Mouse (Mus musculus) midbrain, embryonic 14.5 days (tissue): ENCODE results near the gene Ppy. TPM values are rescaled to one million over a fixed set of nuclear protein-coding genes. Genes with fewer than 3 reads are reported as not detected.

Experiments
- ATAC-seq: fragments of 200-750 bp; cut with Nextera tagmentation; 2 replicates; pipeline ENCODE4 v1.8.0; 2017; ENCODE audit warnings: moderate number of reproducible peaks, moderate library complexity; ENCODE audit not compliant: low FRiP score, low TSS enrichment
- DNase-seq: peaks from one replicate; pipeline ENCODE4 v3.0.0-alpha.2; 2015
- H3K27ac ChIP-seq: fragments of 300-500 bp; sonication (generic); replicated peaks from 2 replicates; pipeline ENCODE4 v1.5.1; 2014; ENCODE audit warnings: mild to moderate bottlenecking, low read depth, low read length, moderate library complexity
- H3K27me3 ChIP-seq: fragments of 300-500 bp; sonication (generic); 2 replicates; pipeline ENCODE4 v1.6.1; 2014; ENCODE audit warnings: low read length, control low read depth, mixed read lengths; ENCODE audit not compliant: control insufficient read depth, insufficient read depth
- H3K36me3 ChIP-seq: fragments of 300-500 bp; sonication (generic); 2 replicates; pipeline ENCODE4 v1.6.1; 2014; ENCODE audit warnings: low read length, control low read depth; ENCODE audit not compliant: control insufficient read depth, insufficient read depth
- H3K4me1 ChIP-seq: fragments of 300-500 bp; sonication (generic); 2 replicates; pipeline ENCODE4 v1.6.1; 2014; ENCODE audit warnings: mild to moderate bottlenecking, antibody characterized with exemption, low read length, control low read depth; ENCODE audit not compliant: control insufficient read depth, insufficient read depth
- H3K4me2 ChIP-seq: fragments of 300-500 bp; sonication (generic); 2 replicates; pipeline ENCODE4 v1.6.1; 2014; ENCODE audit warnings: mild to moderate bottlenecking, low read length, moderate library complexity
- H3K4me3 ChIP-seq: fragments of 300-500 bp; sonication (generic); replicated peaks from 2 replicates; pipeline ENCODE4 v1.5.1; 2014; ENCODE audit warnings: low read depth, low read length
- H3K9ac ChIP-seq: fragments of 300-500 bp; sonication (generic); replicated peaks from 2 replicates; pipeline ENCODE4 v1.6.1; 2014; ENCODE audit warnings: mild to moderate bottlenecking, low read length, moderate library complexity
- H3K9me3 ChIP-seq: fragments of 300-500 bp; sonication (generic); 2 replicates; pipeline ENCODE4 v1.6.1; 2016; ENCODE audit warnings: low read length, control low read depth, mixed read lengths; ENCODE audit not compliant: control insufficient read depth
- WGBS: fragments of 180-500 bp; shearing (Covaris S2); extraction: QIAGEN DNeasy Blood & Tissue Kit; methylation state at CpG from one replicate; pipeline ENCODE4 v1.1.7; 2014; 5-methylcytosine and 5-hydroxymethylcytosine counted together
- polyA plus RNA-seq: library from polyadenylated mRNA; unstranded; fragments of >200 nt; fragmentation: Nextera tagmentation; extraction: Ambion mirVana; gene quantifications from 2 replicates; pipeline ENCODE4 v1.2.1, GENCODE M21; 2014

Gene Ppy
- polyA plus RNA-seq, result not detected in 2 replicates

- H3K4me3 ChIP-seq, result no peak within 1 kb of the TSS
- 79% methylated on average over 4 of the region's 4 CpGs for WGBS
- H3K27ac ChIP-seq, result no peak within 1 kb of the TSS
- H3K36me3 ChIP-seq, result no peaks in the 10 kb centered on the region
- peaks cover 14% of the 10 kb centered on the region for H3K27me3 ChIP-seq
- DNase-seq (no peak), ATAC-seq (no peak)
- H3K4me2 ChIP-seq, result no peak within 1 kb of the TSS
- 0 out of 2 replicates have a peak, but pooled peaks cover 4% of the 10 kb centered on the region for H3K4me1 ChIP-seq
- H3K9me3 ChIP-seq, result no peaks in the 10 kb centered on the region
- H3K9ac ChIP-seq, result no peak within 1 kb of the TSS
These were observed at the start of gene Ppy for GRCm38 (mm10) chr11:102101219-102101618. Ppy (minus strand) TSS chr11:102101319.

GRCm38 (mm10) chr11:102147213-102147989, 46.3 kb upstream of the Ppy start:
- H3K36me3 ChIP-seq, result peaks cover 1% of the 10 kb centered on the region; the same call in 1 of the 2 replicates
- no peak overlapping the region for H3K4me3 ChIP-seq
- DNase-seq (no peak), ATAC-seq (no peak)
- H3K4me1 ChIP-seq, result 0 out of 2 replicates have a peak, but pooled peaks cover 3% of the 10 kb centered on the region
- no peak overlapping the region for H3K27ac ChIP-seq
- H3K9me3 ChIP-seq, result no peaks in the 10 kb centered on the region
- H3K9ac ChIP-seq, result no peak overlapping the region
- H3K4me2 ChIP-seq, result no peak overlapping the region
- peaks cover 54% of the 10 kb centered on the region for H3K27me3 ChIP-seq
- WGBS, result 9% methylated on average over 34 of the region's 34 CpGs

- H3K36me3 ChIP-seq, result no peaks in the 10 kb centered on the region
- ATAC-seq (no peak), DNase-seq (no peak)
- WGBS, result 11% methylated on average over 17 of the region's 17 CpGs
- no peak overlapping the region for H3K4me3 ChIP-seq
- 0 out of 2 replicates have a peak, but pooled peaks cover 3% of the 10 kb centered on the region for H3K4me1 ChIP-seq
- H3K9me3 ChIP-seq, result no peaks in the 10 kb centered on the region
- peaks cover 56% of the 10 kb centered on the region for H3K27me3 ChIP-seq
- no peak overlapping the region for H3K27ac ChIP-seq
- no peak overlapping the region for H3K4me2 ChIP-seq
- H3K9ac ChIP-seq, result no peak overlapping the region
These were observed 45.4 kb upstream of the Ppy start for GRCm38 (mm10) chr11:102146531-102146930.

- DNase-seq (no peak), ATAC-seq (no peak)
- peaks cover 56% of the 10 kb centered on the region for H3K27me3 ChIP-seq
- no peak overlapping the region for H3K9ac ChIP-seq
- WGBS, result 4% methylated on average over 16 of the region's 16 CpGs
- 0 out of 2 replicates have a peak, but pooled peaks cover 3% of the 10 kb centered on the region for H3K4me1 ChIP-seq
- H3K9me3 ChIP-seq, result no peaks in the 10 kb centered on the region
- H3K27ac ChIP-seq, result no peak overlapping the region
- no peaks in the 10 kb centered on the region for H3K36me3 ChIP-seq
- no peak overlapping the region for H3K4me3 ChIP-seq
- H3K4me2 ChIP-seq, result no peak overlapping the region
These were observed 44.9 kb upstream of the Ppy start for GRCm38 (mm10) chr11:102146005-102146404.

- 2% methylated on average over 50 of the region's 50 CpGs for WGBS
- no peak for ATAC-seq
These were observed 44.4 kb upstream of the Ppy start, which contains the start of gene Nags for GRCm38 (mm10) chr11:102145471-102146001. Nags (plus strand) TSS chr11:102145513.

GRCm38 (mm10) chr11:102144957-102145470, 43.9 kb upstream of the Ppy start:
- DNase-seq (no peak), ATAC-seq (no peak)
- 22% methylated on average over 13 of the region's 13 CpGs for WGBS
- Histone ChIP-seq H3K9ac (no peak overlapping the region), H3K4me1 (0 out of 2 replicates have a peak, but pooled peaks cover 3% of the 10 kb centered on the region), H3K27ac (no peak overlapping the region), H3K27me3 (peaks cover 56% of the 10 kb centered on the region), H3K9me3 (no peaks in the 10 kb centered on the region), H3K4me2 (peak overlapping the region; percentile 37), H3K4me3 (peak overlapping the region; percentile 14; the same call in 1 of the 2 replicates), H3K36me3 (no peaks in the 10 kb centered on the region)

More at GRCm38 (mm10) chr11:102145471-102146001, 44.4 kb upstream of the Ppy start, which contains the start of gene Nags:
- Histone ChIP-seq H3K36me3 (no peaks in the 10 kb centered on the region), H3K9me3 (no peaks in the 10 kb centered on the region), H3K4me3 (peak within 1 kb of the TSS; percentile 14; the same call in 1 of the 2 replicates), H3K27ac (no peak within 1 kb of the TSS), H3K9ac (no peak within 1 kb of the TSS), H3K27me3 (peaks cover 56% of the 10 kb centered on the region), H3K4me2 (peak within 1 kb of the TSS; percentile 37), H3K4me1 (0 out of 2 replicates have a peak, but pooled peaks cover 3% of the 10 kb centered on the region)
- no peak for DNase-seq

- H3K9me3 ChIP-seq, result no peaks in the 10 kb centered on the region
- peaks cover 39% of the 10 kb centered on the region for H3K27me3 ChIP-seq
- H3K36me3 ChIP-seq, result no peaks in the 10 kb centered on the region
- no peak overlapping the region for H3K4me2 ChIP-seq
- no peak overlapping the region for H3K9ac ChIP-seq
- 0 out of 2 replicates have a peak, but pooled peaks cover 3% of the 10 kb centered on the region for H3K4me1 ChIP-seq
- no peak overlapping the region for H3K27ac ChIP-seq
- DNase-seq (no peak), ATAC-seq (no peak)
- 71% methylated on average over 7 of the region's 7 CpGs for WGBS
- H3K4me3 ChIP-seq, result no peak overlapping the region
These were observed 41.2 kb upstream of the Ppy start for GRCm38 (mm10) chr11:102142355-102142754.

- H3K4me2 ChIP-seq, result no peak overlapping the region
- H3K27ac ChIP-seq, result no peak overlapping the region
- WGBS, result 2% methylated on average over 5 of the region's 5 CpGs
- no peaks in the 10 kb centered on the region for H3K9me3 ChIP-seq
- H3K4me3 ChIP-seq, result no peak overlapping the region
- H3K27me3 ChIP-seq, result peaks cover 21% of the 10 kb centered on the region
- no peak overlapping the region for H3K9ac ChIP-seq
- DNase-seq, result peak; percentile 85
- no peaks in the 10 kb centered on the region for H3K36me3 ChIP-seq
- 0 out of 2 replicates have a peak, but pooled peaks cover 3% of the 10 kb centered on the region for H3K4me1 ChIP-seq
- ATAC-seq, result no peak
These were observed 39.4 kb upstream of the Ppy start for GRCm38 (mm10) chr11:102140508-102140907.
